Mouse (Mus musculus) cortical plate, adult 2 months (tissue): Measurements from ENCODE around the gene Abca8b. TPM values are rescaled to one million over a fixed set of nuclear protein-coding genes. Genes with fewer than 3 reads are reported as not detected.
A peak's percentile ranks its signal among the peaks of the same experiment; 100 is the strongest.
"Not testable (repeated sequence)": the region's sequence is repeated elsewhere in the genome, so short reads cannot be mapped to it uniquely, and the experiment has no call there.

Experiments
- H3K27ac ChIP-seq: fragments of 200-500 bp; 2 replicates; pipeline ENCODE4 v1.5.1; 2012; ENCODE audit warnings: low read length, control low read depth, inconsistent platforms; ENCODE audit not compliant: insufficient read depth
- H3K4me1 ChIP-seq: fragments of 200-500 bp; 2 replicates; pipeline ENCODE4 v1.6.1; 2011; ENCODE audit warnings: low read length; ENCODE audit not compliant: control insufficient read depth, insufficient read depth
- H3K4me3 ChIP-seq: fragments of 200-500 bp; 2 replicates; pipeline ENCODE4 v1.5.1; 2011; ENCODE audit warnings: mild to moderate bottlenecking, low read length, control low read depth; ENCODE audit not compliant: insufficient read depth
- CTCF ChIP-seq: fragments of 200-500 bp; IDR thresholded peaks from 2 replicates; pipeline ENCODE4 v1.5.1; 2011; ENCODE audit warnings: mild to moderate bottlenecking, control low read depth, low read length; ENCODE audit not compliant: insufficient read depth; ENCODE audit errors: extremely low read depth
- POLR2A ChIP-seq: fragments of 200-500 bp; IDR thresholded peaks from 2 replicates; pipeline ENCODE4 v1.6.1; 2011; ENCODE audit warnings: mild to moderate bottlenecking, low read length, control low read depth; ENCODE audit not compliant: insufficient read depth; ENCODE audit errors: extremely low read depth
- polyA plus RNA-seq: library from polyadenylated mRNA; depleted of rRNA; stranded (reverse); fragments of >200 nt; gene quantifications from 2 replicates; pipeline ENCODE4 v1.2.3, GENCODE M21; 2012; rRNA removed

Gene Abca8b
- 8.7 and 9.3 TPM in 2 replicates for polyA plus RNA-seq

DNA sequence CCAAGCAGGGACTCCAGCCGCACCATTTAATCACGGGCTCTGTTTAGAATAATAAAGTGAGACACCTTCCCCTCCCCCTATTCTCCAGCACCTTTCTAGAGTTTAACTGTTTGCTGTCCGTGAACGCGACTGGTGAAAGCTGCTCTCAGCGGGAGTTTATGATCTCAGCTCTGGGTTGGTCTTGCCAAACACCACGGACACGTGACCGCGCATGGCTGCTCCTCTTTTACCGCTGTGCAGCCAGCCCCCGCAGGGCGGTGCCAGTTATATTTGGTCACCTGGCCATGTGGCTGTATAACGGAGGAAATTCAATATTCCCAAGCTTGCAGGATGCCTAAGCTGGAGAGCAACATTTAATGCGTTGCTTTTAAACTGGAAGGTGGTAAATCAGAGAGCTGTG lies at the start of gene Abca8b:
Abca8b (minus strand) TSS at position 222 of the 400 bp plus-strand sequence.
- H3K27ac ChIP-seq: peak within 1 kb of the TSS; percentile 11; the same call in 1 of the 2 replicates
- H3K4me3 ChIP-seq: peak within 1 kb of the TSS; percentile 42
- H3K4me1 ChIP-seq: no peaks in the 10 kb centered on the region; the same call in 1 of the 2 replicates
- TF ChIP-seq CTCF (no peak), POLR2A (peak; percentile 58; the same call in 1 of the 2 replicates)

DNA sequence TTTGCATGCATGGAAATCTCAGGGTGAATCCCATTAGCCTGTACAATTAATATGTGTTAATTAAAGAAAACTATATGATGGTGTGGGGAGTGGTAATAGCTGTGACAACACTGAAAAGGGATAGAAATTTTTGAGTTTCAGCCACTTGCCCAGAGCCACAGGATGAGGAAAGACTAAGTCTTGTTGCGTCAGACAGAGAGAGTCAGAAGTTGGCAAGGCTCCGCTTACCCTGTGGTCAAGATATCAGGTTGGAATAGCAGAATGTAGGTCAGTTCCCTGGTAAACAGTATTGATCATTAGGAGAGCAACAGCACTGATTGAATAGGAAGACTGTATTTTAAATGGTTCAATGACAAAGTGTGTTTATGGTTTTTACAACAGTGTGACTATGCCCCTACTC lies 42.1 kb upstream of the Abca8b start:
- H3K27ac ChIP-seq: no peak overlapping the region
- TF ChIP-seq CTCF (no peak), POLR2A (no peak)
- no peaks in the 10 kb centered on the region for H3K4me1 ChIP-seq
- no peak overlapping the region for H3K4me3 ChIP-seq

DNA sequence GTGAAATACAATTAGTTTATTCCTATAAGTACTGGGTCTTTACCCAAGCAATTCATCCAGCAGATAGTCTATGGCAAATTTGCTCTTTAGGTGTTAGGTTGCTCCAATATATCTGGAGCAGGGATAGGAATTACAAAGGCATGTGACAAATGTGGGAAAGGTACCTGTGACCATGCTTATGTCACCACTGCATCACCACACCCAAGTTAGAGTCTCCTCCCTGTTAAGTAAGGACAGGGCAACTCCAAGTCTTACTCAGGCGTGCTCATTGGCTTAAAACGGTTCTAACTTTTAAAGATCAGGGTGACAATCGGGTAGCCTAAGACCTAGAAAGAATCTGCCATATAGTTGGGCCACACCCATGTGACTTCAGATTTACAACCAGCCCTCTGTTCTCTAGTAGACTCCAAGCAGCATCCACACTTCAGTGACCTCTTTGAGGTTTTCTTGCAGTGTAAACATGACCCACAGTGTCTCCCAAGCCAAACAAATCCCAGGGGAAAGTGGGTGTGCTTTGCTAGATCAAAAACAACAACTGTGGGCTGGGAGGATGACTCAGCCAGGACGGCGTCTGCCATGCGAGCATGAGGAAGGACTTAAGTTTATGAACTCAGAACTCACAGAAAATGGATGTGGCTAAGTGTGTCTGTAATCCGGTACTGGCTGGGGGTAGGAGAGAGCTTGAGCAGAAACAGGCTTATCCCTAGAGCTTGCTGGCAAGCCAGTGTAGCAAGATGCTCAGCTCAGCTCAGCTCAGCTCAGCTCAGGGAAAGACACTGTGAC lies 33.5 kb upstream of the Abca8b start:
- no peak overlapping the region for H3K4me3 ChIP-seq
- TF ChIP-seq POLR2A: no peak
- no peak for TF ChIP-seq CTCF
- H3K4me1 ChIP-seq: no peaks in the 10 kb centered on the region
- H3K27ac ChIP-seq: no peak overlapping the region

DNA sequence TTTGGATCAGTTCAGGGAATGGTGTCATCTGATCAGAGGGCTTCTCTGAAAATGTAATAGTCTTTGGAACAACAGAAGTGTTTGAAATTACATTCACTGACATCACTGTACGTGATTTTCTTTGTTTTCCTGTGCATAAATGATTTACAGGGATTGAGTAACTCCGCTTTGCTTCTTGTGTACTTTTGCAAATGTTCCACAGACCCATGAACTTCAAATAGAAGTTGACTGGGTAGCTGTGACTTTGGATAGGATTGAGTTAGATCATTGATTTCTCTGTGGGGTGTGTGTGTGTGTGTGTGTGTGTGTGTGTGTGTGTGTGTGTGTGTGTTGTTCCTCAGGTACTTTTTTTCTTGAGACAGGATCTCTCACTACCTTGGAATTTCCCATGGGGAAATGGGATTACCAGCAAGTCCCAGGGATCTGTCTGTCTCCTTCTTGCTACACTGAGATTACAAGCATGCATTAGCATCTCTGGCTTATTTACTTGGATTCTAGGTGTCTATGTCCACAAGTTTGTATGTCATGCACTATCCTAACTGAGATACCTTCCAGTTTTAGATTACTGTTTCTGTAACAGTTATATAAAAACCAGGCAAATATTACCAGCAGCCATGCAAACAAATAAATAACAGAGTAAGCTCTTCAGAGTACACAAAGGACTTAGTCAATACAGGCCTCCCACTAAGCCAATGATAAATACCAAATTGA lies 15.3 kb upstream of the Abca8b start:
- H3K4me3 ChIP-seq: no peak overlapping the region
- H3K27ac ChIP-seq: no peak overlapping the region
- no peaks in the 10 kb centered on the region for H3K4me1 ChIP-seq
- TF ChIP-seq POLR2A: no peak

DNA sequence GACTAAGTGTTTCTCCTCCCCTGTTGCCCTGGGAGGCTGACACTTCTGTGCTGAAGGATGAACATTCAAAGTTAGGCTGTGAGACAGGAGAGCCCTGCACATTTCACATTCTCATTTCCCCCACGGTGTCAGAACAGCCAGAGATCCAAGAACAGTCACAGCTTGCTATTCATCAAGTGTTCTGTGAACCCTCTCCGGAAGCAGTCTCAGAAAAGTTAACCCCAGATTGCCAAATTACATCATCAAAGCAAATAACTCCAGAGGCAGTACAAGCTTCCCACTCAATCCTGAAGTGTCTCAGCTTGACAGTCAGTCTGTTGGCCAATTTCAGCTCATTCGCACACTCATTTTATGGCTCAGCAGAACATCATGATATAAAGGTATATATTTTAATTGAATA lies 632 bp downstream of the Abca8b start:
- no peak overlapping the region for H3K27ac ChIP-seq
- TF ChIP-seq CTCF: no peak
- TF ChIP-seq POLR2A: no peak
- peak overlapping the region; percentile 42 for H3K4me3 ChIP-seq
- H3K4me1 ChIP-seq: no peaks in the 10 kb centered on the region; the same call in 1 of the 2 replicates

DNA sequence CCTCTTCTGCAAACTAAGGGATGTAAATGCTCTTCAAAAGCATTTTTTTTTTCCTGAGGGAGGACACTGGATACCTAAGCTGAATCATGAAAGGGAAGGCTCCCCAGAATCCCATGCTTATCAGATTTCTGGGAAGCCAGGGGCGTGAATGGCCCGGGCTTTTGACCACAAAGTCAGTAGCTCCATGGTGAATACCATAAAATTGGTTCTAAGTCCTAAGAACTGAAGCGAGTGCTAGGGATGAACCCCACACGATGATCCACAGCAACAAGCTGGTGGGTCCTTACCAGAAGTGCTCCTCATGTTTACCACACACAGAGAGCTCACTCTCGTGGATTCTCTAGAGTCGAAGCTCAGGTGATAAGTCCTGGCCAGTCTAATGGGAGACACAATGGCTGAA lies 1.6 kb downstream of the Abca8b start:
- Histone ChIP-seq H3K4me1 (no peaks in the 10 kb centered on the region; the same call in 1 of the 2 replicates), H3K27ac (no peak overlapping the region), H3K4me3 (peak overlapping the region; percentile 42)
- TF ChIP-seq POLR2A (no peak), CTCF (no peak)

DNA sequence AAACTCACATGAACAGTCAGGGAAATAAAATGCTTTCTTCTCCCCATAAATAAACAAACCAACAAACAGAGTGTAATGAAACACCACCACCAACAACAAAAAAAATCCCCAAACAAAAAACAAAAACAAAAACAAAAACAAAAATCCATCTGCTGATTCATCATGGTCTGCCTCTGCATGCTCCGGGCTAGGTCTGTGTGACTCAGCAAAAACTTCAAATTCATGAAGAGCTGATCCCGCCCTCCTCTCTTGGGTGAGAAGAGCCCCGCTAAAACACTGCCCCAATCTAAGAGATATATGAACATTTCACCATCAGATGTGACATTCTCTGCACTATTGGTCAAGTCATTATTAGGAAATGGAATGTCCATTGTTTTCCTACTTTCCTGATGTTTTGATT lies 4.4 kb downstream of the Abca8b start:
- H3K4me3 ChIP-seq: no peak overlapping the region
- H3K27ac ChIP-seq: no peak overlapping the region
- H3K4me1 ChIP-seq: no peaks in the 10 kb centered on the region; the same call in 1 of the 2 replicates
- TF ChIP-seq CTCF: no peak
- TF ChIP-seq POLR2A: no peak

DNA sequence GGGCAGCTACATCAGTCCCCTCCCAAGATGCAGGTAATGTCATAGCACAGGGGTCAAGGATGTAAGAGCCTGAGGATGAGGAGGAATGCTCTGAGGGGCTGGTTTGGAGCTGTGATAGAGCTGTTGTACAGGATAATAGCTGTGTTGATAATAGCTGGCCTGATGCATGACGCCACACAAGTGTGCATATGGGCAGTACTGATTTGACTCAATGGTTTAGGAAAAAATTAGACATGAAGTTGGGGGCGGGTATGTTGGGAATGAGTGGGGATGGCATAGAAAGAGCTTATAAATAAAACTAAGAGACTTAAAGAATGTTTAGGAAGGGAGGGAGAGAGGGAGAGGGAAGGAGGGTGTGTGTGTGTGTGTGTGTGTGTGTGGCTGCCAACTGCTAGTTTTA lies 5.4 kb downstream of the Abca8b start:
- TF ChIP-seq CTCF: no peak
- TF ChIP-seq POLR2A: no peak
- Histone ChIP-seq H3K4me3 (no peak overlapping the region), H3K27ac (no peak overlapping the region), H3K4me1 (no peaks in the 10 kb centered on the region; the same call in 1 of the 2 replicates)

DNA sequence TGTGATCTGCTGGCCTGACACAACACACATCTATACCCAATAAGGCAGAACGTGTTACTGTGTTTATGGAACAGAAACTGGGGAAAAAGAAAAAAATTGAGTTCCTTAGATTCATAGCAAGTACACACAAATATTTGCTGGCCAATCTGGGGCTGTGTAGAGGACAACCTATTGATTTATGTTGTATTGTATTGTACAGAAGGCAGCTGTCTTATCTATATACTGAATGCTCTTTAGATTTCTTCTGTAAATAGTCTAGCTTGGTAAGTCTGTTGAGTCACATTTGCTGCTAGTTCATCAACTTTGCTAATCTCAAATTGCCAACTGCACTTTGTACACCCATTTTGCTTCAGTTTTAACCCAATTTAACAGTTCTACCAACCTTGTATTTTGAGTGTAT lies 7.5 kb downstream of the Abca8b start:
- no peak for TF ChIP-seq POLR2A
- TF ChIP-seq CTCF: no peak

DNA sequence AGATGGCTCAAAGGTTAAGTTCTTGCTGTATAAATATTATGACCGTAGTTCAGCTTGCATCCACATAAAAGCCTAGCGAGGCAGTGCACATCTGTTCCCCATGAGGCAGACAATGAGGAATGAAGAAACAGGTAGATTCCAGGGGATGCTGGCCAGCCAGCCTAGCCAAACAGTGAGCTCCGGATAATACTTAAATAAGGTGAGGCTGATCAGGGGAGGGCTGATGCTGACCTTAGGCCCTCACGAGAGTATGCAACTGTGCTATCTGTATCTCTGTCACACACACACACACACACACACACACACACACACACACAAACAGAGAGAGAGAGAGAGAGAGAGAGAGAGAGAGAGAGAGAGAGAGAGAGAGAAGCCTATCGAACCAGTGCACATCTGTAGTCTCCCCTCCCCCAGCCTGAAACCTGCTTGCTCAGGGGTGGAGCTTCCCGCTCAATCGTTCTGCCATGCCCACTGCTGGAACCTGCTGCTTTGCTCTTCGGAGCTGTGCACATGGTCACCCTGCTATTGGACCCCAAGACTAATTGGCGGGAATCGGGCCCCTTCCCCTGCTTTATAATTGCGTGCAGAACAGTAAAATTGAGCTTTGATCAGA lies 8.1 kb downstream of the Abca8b start:
- not testable (repeated sequence) for H3K4me1 ChIP-seq, H3K4me3 ChIP-seq, H3K27ac ChIP-seq

More for the DNA sequence above, 7.5 kb downstream of the Abca8b start:
- no peak overlapping the region for H3K27ac ChIP-seq
- H3K4me3 ChIP-seq: no peak overlapping the region
- no peaks in the 10 kb centered on the region for H3K4me1 ChIP-seq
